Mouse (Mus musculus) small intestine, adult 2 months (tissue): Measurements from ENCODE around the gene Nt5c2.

Experiments used
- CTCF ChIP-seq: fragments of 200-500 bp; IDR thresholded peaks from 2 replicates; pipeline ENCODE4 v1.5.1; 2012; ENCODE audit warnings: low read depth, mild to moderate bottlenecking, control low read depth, inconsistent platforms, low read length, moderate library complexity, mixed read lengths; ENCODE audit not compliant: insufficient replicate concordance, insufficient read length; ENCODE audit errors: extremely low read depth
- POLR2A ChIP-seq: fragments of 200-500 bp; IDR thresholded peaks from 2 replicates; pipeline ENCODE4 v1.6.1; 2012; ENCODE audit warnings: low read depth, mild to moderate bottlenecking, control low read depth, inconsistent platforms, low read length, moderate library complexity

GRCm38 (mm10) chr19:46869049-46869448 is 145.9 kb downstream of the Nt5c2 start:
- TF ChIP-seq POLR2A (no peak), CTCF (no peak)
